Mouse (Mus musculus): ENCODE data around the gene Gm10428. TPM values are rescaled to one million over a fixed set of nuclear protein-coding genes. Genes with fewer than 3 reads are reported as not detected.
"Not testable (repeated sequence)": the region's sequence is repeated elsewhere in the genome, so short reads cannot be mapped to it uniquely, and the experiment has no call there.

Gene Gm10428
- total and polyA plus RNA-seq, 3 experiments = not detected

DNA sequence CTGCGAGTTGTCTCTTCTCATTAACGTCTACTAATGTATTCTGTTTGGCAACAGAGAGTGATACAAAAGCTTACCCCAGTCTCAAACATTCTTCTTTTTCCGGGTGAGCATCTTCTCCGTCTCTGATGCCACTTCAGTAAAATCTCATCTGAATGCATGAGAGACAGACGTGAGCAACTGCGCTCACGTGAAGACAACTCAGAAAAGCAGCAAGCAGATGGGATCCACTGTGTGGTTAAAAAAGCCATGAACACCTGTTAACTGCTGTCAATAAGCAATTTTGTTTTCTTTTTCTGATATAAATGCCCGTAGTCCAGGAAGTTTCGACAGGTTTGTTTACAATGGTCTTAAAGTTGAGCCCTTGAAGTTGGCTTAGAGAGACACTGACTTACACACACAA, 5.7 kb upstream of the Gm10428 start:
- ATAC-seq (ENCODE audit: extremely low read depth, insufficient number of reproducible peaks, low FRiP score, poor library complexity, severe bottlenecking) = no peak
- no peak for DNase-seq (ENCODE audit: low spot score)
- no peaks in the 10 kb centered on the region for H3K4me1 ChIP-seq (ENCODE audit: insufficient read depth, low read depth, low read length)
- TF ChIP-seq GATA1 (IDR thresholded peaks at IDR 0.05; ENCODE audit: borderline replicate concordance, low read length) (no peak), POLR2AphosphoS5 (IDR thresholded peaks at IDR 0.05; ENCODE audit: insufficient replicate concordance, low read depth, low read length) (no peak), GATA2 (IDR thresholded peaks at IDR 0.05; ENCODE audit: borderline replicate concordance, low read depth, low read length) (no peak), CTCF (IDR thresholded peaks at IDR 0.05; ENCODE audit: low read depth, low read length) (no peak), TAL1 (conservative IDR thresholded peaks at IDR 0.05; ENCODE audit: low read depth, low read length) (no peak)
- peaks cover 9% of the 10 kb centered on the region; the same call in 1 of the 2 replicates for H3K27me3 ChIP-seq (ENCODE audit: insufficient read depth, low read length)
- no peaks in the 10 kb centered on the region for H3K36me3 ChIP-seq (replicated peaks)
- H3K9me3 ChIP-seq (replicated peaks) = no peaks in the 10 kb centered on the region
- no peak overlapping the region for H3K4me3 ChIP-seq (ENCODE audit: low read depth, low read length)

DNA sequence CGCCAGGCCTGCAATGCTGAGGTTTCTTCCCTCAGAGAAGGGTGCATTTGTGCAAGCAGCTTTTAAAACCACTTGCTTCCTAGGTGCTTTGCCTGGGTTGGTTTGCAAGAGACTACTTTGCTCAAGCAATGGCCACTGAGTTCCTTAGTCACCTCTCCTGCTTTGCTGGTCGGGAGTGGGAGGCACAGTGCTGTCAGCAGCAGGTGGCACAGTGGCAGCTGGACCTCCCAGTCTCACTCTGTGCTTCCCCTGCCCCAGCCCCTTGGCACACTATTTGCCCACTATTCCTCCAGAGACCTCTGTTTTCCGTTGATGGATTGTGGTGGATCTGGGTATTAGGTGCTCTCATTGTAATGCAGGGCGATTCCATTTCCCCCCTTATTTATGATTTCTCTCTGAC, 4.8 kb upstream of the Gm10428 start:
- Histone ChIP-seq H3K4me1 (ENCODE audit: insufficient read depth, low read depth, low read length) (no peaks in the 10 kb centered on the region), H3K36me3 (replicated peaks) (no peaks in the 10 kb centered on the region), H3K4me3 (ENCODE audit: low read depth, low read length) (no peak overlapping the region), H3K27me3 (ENCODE audit: insufficient read depth, low read length) (peaks cover 9% of the 10 kb centered on the region), H3K9me3 (replicated peaks) (no peaks in the 10 kb centered on the region)
- ATAC-seq (ENCODE audit: extremely low read depth, insufficient number of reproducible peaks, low FRiP score, poor library complexity, severe bottlenecking) = no peak
- TF ChIP-seq POLR2AphosphoS5 (IDR thresholded peaks at IDR 0.05; ENCODE audit: insufficient replicate concordance, low read depth, low read length) (no peak), TAL1 (conservative IDR thresholded peaks at IDR 0.05; ENCODE audit: low read depth, low read length) (no peak), GATA2 (IDR thresholded peaks at IDR 0.05; ENCODE audit: borderline replicate concordance, low read depth, low read length) (no peak), CTCF (IDR thresholded peaks at IDR 0.05; ENCODE audit: low read depth, low read length) (no peak), GATA1 (IDR thresholded peaks at IDR 0.05; ENCODE audit: borderline replicate concordance, low read length) (no peak)
- DNase-seq (ENCODE audit: low spot score) = no peak

DNA sequence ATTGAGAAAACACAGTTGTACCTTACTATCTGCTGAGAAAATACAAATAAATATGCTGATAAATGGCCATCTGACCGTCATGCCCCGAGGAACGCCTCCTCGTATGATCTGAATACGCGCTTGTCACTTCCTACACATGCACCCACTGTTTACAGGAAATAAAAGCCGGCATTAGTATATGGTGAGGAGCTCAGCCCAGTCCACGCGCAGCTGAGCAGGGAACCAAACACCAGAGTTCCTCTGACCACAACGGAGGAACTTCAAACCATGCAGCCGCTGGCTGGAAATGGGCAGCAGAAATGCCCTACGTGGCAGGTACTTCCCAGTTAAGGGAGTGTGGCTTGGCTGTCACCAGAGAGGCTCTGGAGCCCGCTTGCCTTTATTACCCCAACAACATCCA, 3.5 kb upstream of the Gm10428 start:
- H3K4me3 ChIP-seq (ENCODE audit: low read depth, low read length); H3K9me3 ChIP-seq (replicated peaks); H3K4me1 ChIP-seq (ENCODE audit: insufficient read depth, low read depth, low read length); ATAC-seq (ENCODE audit: extremely low read depth, insufficient number of reproducible peaks, low FRiP score, poor library complexity, severe bottlenecking); H3K36me3 ChIP-seq (replicated peaks); DNase-seq (ENCODE audit: low spot score); H3K27me3 ChIP-seq (ENCODE audit: insufficient read depth, low read length): not testable (repeated sequence)

DNA sequence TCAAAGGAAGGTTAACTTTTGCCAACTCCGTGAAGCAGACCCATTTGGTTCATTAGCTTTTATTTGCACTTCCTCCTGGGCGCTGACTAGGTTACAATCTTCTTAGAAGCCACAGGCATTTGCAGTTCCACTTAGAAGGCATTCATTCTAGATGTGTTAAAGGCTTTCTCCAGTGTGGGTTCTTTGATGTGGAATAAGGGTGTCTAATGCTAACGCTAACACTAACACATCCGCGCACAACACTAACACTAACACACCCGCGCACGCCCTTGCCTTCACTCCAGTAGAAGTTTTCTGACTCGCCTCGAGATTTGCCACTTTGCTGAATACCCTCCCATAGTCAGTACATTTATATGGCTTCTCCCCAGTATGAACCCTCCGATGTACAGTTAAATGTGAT, 709 bp upstream of the Gm10428 start:
- H3K9me3 ChIP-seq (replicated peaks) = no peaks in the 10 kb centered on the region
- TF ChIP-seq GATA1 (IDR thresholded peaks at IDR 0.05; ENCODE audit: borderline replicate concordance, low read length) = no peak
- TF ChIP-seq POLR2AphosphoS5 (IDR thresholded peaks at IDR 0.05; ENCODE audit: insufficient replicate concordance, low read depth, low read length) = no peak
- no peak for TF ChIP-seq CTCF (IDR thresholded peaks at IDR 0.05; ENCODE audit: low read depth, low read length)
- no peak for TF ChIP-seq GATA2 (IDR thresholded peaks at IDR 0.05; ENCODE audit: borderline replicate concordance, low read depth, low read length)
- TF ChIP-seq TAL1 (conservative IDR thresholded peaks at IDR 0.05; ENCODE audit: low read depth, low read length) = no peak
- ATAC-seq (ENCODE audit: extremely low read depth, insufficient number of reproducible peaks, low FRiP score, poor library complexity, severe bottlenecking) (no peak), DNase-seq (ENCODE audit: low spot score) (no peak)
- H3K4me1 ChIP-seq (ENCODE audit: insufficient read depth, low read depth, low read length) = no peaks in the 10 kb centered on the region
- no peaks in the 10 kb centered on the region for H3K36me3 ChIP-seq (replicated peaks)
- H3K27me3 ChIP-seq (ENCODE audit: insufficient read depth, low read length) = peaks cover 8% of the 10 kb centered on the region
- no peak overlapping the region for H3K4me3 ChIP-seq (ENCODE audit: low read depth, low read length)

DNA sequence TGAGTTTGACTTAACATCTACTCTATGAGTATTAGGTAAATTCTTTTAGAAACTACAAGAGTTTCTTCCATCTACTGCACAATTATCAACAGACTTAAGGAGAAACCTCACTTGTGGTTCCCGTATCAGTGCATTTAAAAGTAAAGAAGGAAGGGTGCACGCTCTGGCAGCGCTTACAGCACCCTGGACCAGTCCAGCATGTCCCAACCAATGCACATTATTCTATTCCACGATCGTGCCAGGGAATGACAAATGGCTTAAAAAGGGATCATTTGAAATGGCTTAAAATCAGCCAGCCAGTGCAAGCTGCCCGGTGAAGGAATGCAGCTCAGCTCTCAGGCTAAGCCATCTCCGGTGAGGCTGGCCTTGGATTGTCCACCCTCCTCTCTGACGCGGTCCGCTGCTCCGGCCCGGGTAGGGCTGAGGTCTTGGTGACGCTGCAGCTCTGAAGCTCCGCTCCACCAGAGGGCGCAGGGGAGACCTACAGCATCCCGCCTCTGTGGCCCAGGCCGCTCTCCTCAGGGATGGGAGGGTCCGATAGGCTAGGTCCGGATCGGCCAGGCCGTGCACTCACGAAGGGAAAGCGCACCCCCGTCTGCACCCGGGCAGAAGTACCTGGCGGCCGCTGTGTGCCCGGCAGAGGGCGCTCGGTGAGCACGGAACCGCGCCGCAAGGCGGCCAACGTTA, 3.7 kb downstream of the Gm10428 start:
- no peak for TF ChIP-seq GATA1 (IDR thresholded peaks at IDR 0.05; ENCODE audit: borderline replicate concordance, low read length)
- no peak for TF ChIP-seq POLR2AphosphoS5 (IDR thresholded peaks at IDR 0.05; ENCODE audit: insufficient replicate concordance, low read depth, low read length)
- TF ChIP-seq GATA2 (IDR thresholded peaks at IDR 0.05; ENCODE audit: borderline replicate concordance, low read depth, low read length) = no peak
- TF ChIP-seq TAL1 (conservative IDR thresholded peaks at IDR 0.05; ENCODE audit: low read depth, low read length) = no peak
- no peak for TF ChIP-seq CTCF (IDR thresholded peaks at IDR 0.05; ENCODE audit: low read depth, low read length)
- Histone ChIP-seq H3K36me3 (replicated peaks) (no peaks in the 10 kb centered on the region), H3K27me3 (ENCODE audit: insufficient read depth, low read length) (peaks cover 4% of the 10 kb centered on the region), H3K4me3 (ENCODE audit: low read depth, low read length) (no peak overlapping the region), H3K4me1 (ENCODE audit: insufficient read depth, low read depth, low read length) (no peaks in the 10 kb centered on the region), H3K9me3 (replicated peaks) (no peaks in the 10 kb centered on the region)
- ATAC-seq (ENCODE audit: extremely low read depth, insufficient number of reproducible peaks, low FRiP score, poor library complexity, severe bottlenecking) (no peak), DNase-seq (ENCODE audit: low spot score) (no peak)

DNA sequence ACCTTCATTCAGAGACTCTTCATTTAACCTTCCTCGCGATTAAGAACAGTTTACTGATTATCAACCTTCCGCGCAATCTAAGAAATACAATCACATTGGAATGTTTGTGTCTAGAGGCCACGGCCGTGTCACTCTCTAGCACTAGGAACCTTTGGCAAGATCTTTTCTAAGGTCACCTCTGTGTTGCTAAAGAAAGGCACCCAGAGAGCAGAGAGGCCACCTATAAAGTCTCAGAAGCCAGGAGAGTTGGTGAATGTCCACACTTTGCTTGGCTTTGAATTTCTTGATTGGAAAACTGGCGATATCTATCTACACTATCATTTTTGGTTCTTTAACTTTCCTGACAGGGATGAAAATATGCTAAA, 4.2 kb downstream of the Gm10428 start:
- TF ChIP-seq CTCF (IDR thresholded peaks at IDR 0.05; ENCODE audit: low read depth, low read length) = no peak
- TF ChIP-seq GATA1 (IDR thresholded peaks at IDR 0.05; ENCODE audit: borderline replicate concordance, low read length) = no peak
- no peak for TF ChIP-seq GATA2 (IDR thresholded peaks at IDR 0.05; ENCODE audit: borderline replicate concordance, low read depth, low read length)
- TF ChIP-seq TAL1 (conservative IDR thresholded peaks at IDR 0.05; ENCODE audit: low read depth, low read length) = no peak
- TF ChIP-seq POLR2AphosphoS5 (IDR thresholded peaks at IDR 0.05; ENCODE audit: insufficient replicate concordance, low read depth, low read length) = no peak
- H3K4me1 ChIP-seq (ENCODE audit: insufficient read depth, low read depth, low read length) = no peaks in the 10 kb centered on the region
- DNase-seq (ENCODE audit: low spot score) (no peak), ATAC-seq (ENCODE audit: extremely low read depth, insufficient number of reproducible peaks, low FRiP score, poor library complexity, severe bottlenecking) (no peak)
- H3K27me3 ChIP-seq (ENCODE audit: insufficient read depth, low read length) = peaks cover 4% of the 10 kb centered on the region
- H3K36me3 ChIP-seq (replicated peaks) = no peaks in the 10 kb centered on the region
- no peaks in the 10 kb centered on the region for H3K9me3 ChIP-seq (replicated peaks)
- no peak overlapping the region for H3K4me3 ChIP-seq (ENCODE audit: low read depth, low read length)
